Mouse (Mus musculus): ENCODE measurements around the gene Hoxb6.

Hoxb6 gene

GRCm38 (mm10) chr11:96316696-96317607 is 24.7 kb downstream of the Hoxb6 start:
- no peak for DNase-seq (ENCODE audit: low spot score)

GRCm38 (mm10) chr11:96317608-96318367 is 25.5 kb downstream of the Hoxb6 start, which contains the start of gene Hoxb4:
Hoxb4 (plus strand) TSS chr11:96318267.
- no peak for DNase-seq (ENCODE audit: low spot score)

- DNase-seq (ENCODE audit: low spot score) = peak; percentile 82
Observed at GRCm38 (mm10) chr11:96318368-96319070, 26.2 kb downstream of the Hoxb6 start.

- no peak for DNase-seq (ENCODE audit: low spot score)
Observed at GRCm38 (mm10) chr11:96319071-96319902, 27.0 kb downstream of the Hoxb6 start.

GRCm38 (mm10) chr11:96319910-96320309 is 27.6 kb downstream of the Hoxb6 start:
- no peak for DNase-seq (ENCODE audit: low spot score)

GRCm38 (mm10) chr11:96320688-96321087 is 28.4 kb downstream of the Hoxb6 start:
- DNase-seq (ENCODE audit: low spot score) = no peak

GRCm38 (mm10) chr11:96321846-96322245 is 29.6 kb downstream of the Hoxb6 start:
- no peak for DNase-seq (ENCODE audit: low spot score)

GRCm38 (mm10) chr11:96322738-96323137 is 30.5 kb downstream of the Hoxb6 start:
- no peak for DNase-seq (ENCODE audit: low spot score)

GRCm38 (mm10) chr11:96323154-96323553 is 30.9 kb downstream of the Hoxb6 start, which contains the start of gene Hoxb3:
Hoxb3 (plus strand) TSS chr11:96323326.
- DNase-seq (ENCODE audit: low spot score) = no peak

- no peak for DNase-seq (ENCODE audit: low spot score)
Observed at GRCm38 (mm10) chr11:96324125-96324524, 31.8 kb downstream of the Hoxb6 start.

- DNase-seq (ENCODE audit: low spot score) = no peak
Observed at GRCm38 (mm10) chr11:96324965-96325364, 32.7 kb downstream of the Hoxb6 start.

- no peak for DNase-seq (ENCODE audit: low spot score)
Observed at GRCm38 (mm10) chr11:96325747-96326212, 33.5 kb downstream of the Hoxb6 start.

GRCm38 (mm10) chr11:96326705-96327104 is 34.4 kb downstream of the Hoxb6 start:
- DNase-seq (ENCODE audit: low spot score) = no peak

- no peak for DNase-seq (ENCODE audit: low spot score)
Observed at GRCm38 (mm10) chr11:96327122-96327521, 34.8 kb downstream of the Hoxb6 start.

- DNase-seq (ENCODE audit: low spot score) = no peak
Observed at GRCm38 (mm10) chr11:96327750-96328149, 35.5 kb downstream of the Hoxb6 start.

- no peak for DNase-seq (ENCODE audit: low spot score)
Observed at GRCm38 (mm10) chr11:96328605-96329004, 36.3 kb downstream of the Hoxb6 start.

- no peak for DNase-seq (ENCODE audit: low spot score)
Observed at GRCm38 (mm10) chr11:96332105-96332504, 39.8 kb downstream of the Hoxb6 start.

- no peak for DNase-seq (ENCODE audit: low spot score)
Observed at GRCm38 (mm10) chr11:96332618-96333032, 40.3 kb downstream of the Hoxb6 start.

- DNase-seq (ENCODE audit: low spot score) = no peak
Observed at GRCm38 (mm10) chr11:96333241-96334001, 41.1 kb downstream of the Hoxb6 start.

GRCm38 (mm10) chr11:96334002-96334364 is 41.7 kb downstream of the Hoxb6 start:
- DNase-seq (ENCODE audit: low spot score) = no peak

All from lung, postnatal 25 days (tissue).